Mouse (Mus musculus): ENCODE measurements around the gene Plcb1. TPM values are rescaled to one million over a fixed set of nuclear protein-coding genes. Genes with fewer than 3 reads are reported as not detected.

Plcb1 gene
- polyA plus RNA-seq, 2 experiments = 2.9 to 12.8 TPM

- TF ChIP-seq POLR2A (IDR thresholded peaks at IDR 0.05; ENCODE audit: borderline replicate concordance, extremely low read depth, insufficient read depth, insufficient read length) = no peak
- 90% methylated on average over 4 of the region's 4 CpGs for WGBS
- no peaks in the 10 kb centered on the region for H3K9me3 ChIP-seq (ENCODE audit: control insufficient read depth, low read length)
These were observed 108.9 kb downstream of the Plcb1 start for GRCm38 (mm10) chr2:134894776-134895175.

GRCm38 (mm10) chr2:134896196-134896595 lies 110.3 kb downstream of the Plcb1 start:
- 51% methylated on average over 3 of the region's 3 CpGs for WGBS
- Histone ChIP-seq H3K36me3 (ENCODE audit: control insufficient read depth, insufficient read depth, low read length) (no peaks in the 10 kb centered on the region), H3K9me3 (ENCODE audit: control insufficient read depth, low read length) (no peaks in the 10 kb centered on the region), H3K4me2 (replicated peaks; ENCODE audit: low read depth, low read length, severe bottlenecking) (no peak overlapping the region), H3K27ac (replicated peaks; ENCODE audit: low read depth, low read length) (no peak overlapping the region), H3K27me3 (ENCODE audit: control insufficient read depth, insufficient read depth, low read length) (no peaks in the 10 kb centered on the region), H3K4me3 (replicated peaks; ENCODE audit: low read length) (no peak overlapping the region), H3K4me1 (ENCODE audit: control insufficient read depth, insufficient read depth, low read length) (no peaks in the 10 kb centered on the region), H3K9ac (ENCODE audit: low read depth, low read length, severe bottlenecking) (no peak overlapping the region)
- DNase-seq (ENCODE audit: low spot score) (no peak), ATAC-seq (ENCODE audit: low FRiP score, low read depth) (no peak)
- no peak for TF ChIP-seq POLR2A (IDR thresholded peaks at IDR 0.05; ENCODE audit: borderline replicate concordance, extremely low read depth, insufficient read depth, insufficient read length)

More at GRCm38 (mm10) chr2:134894776-134895175, 108.9 kb downstream of the Plcb1 start:
- H3K9ac ChIP-seq (ENCODE audit: low read depth, low read length, severe bottlenecking) = no peak overlapping the region
- H3K4me1 ChIP-seq (ENCODE audit: control insufficient read depth, insufficient read depth, low read length) = no peaks in the 10 kb centered on the region
- H3K27ac ChIP-seq (replicated peaks; ENCODE audit: low read depth, low read length) = no peak overlapping the region
- no peak overlapping the region for H3K4me2 ChIP-seq (replicated peaks; ENCODE audit: low read depth, low read length, severe bottlenecking)
- ATAC-seq (ENCODE audit: low FRiP score, low read depth) (no peak), DNase-seq (ENCODE audit: low spot score) (no peak)
- H3K27me3 ChIP-seq (ENCODE audit: control insufficient read depth, insufficient read depth, low read length) = no peaks in the 10 kb centered on the region
- H3K4me3 ChIP-seq (replicated peaks; ENCODE audit: low read length) = no peak overlapping the region
- no peaks in the 10 kb centered on the region for H3K36me3 ChIP-seq (ENCODE audit: control insufficient read depth, insufficient read depth, low read length)

GRCm38 (mm10) chr2:134897083-134897482 lies 111.2 kb downstream of the Plcb1 start:
- H3K4me3 ChIP-seq (replicated peaks; ENCODE audit: low read length) = no peak overlapping the region
- 92% methylated on average over 5 of the region's 5 CpGs for WGBS
- no peak for TF ChIP-seq POLR2A (IDR thresholded peaks at IDR 0.05; ENCODE audit: borderline replicate concordance, extremely low read depth, insufficient read depth, insufficient read length)

GRCm38 (mm10) chr2:134901521-134901920 lies 115.7 kb downstream of the Plcb1 start:
- no peaks in the 10 kb centered on the region for H3K4me1 ChIP-seq (ENCODE audit: control insufficient read depth, insufficient read depth, low read length)
- no peaks in the 10 kb centered on the region for H3K27me3 ChIP-seq (ENCODE audit: control insufficient read depth, insufficient read depth, low read length)
- no peak overlapping the region for H3K27ac ChIP-seq (replicated peaks; ENCODE audit: low read depth, low read length)
- WGBS = 78% methylated on average over 2 of the region's 2 CpGs
- H3K4me3 ChIP-seq (replicated peaks; ENCODE audit: low read length) = no peak overlapping the region
- no peaks in the 10 kb centered on the region for H3K9me3 ChIP-seq (ENCODE audit: control insufficient read depth, low read length)
- TF ChIP-seq POLR2A (IDR thresholded peaks at IDR 0.05; ENCODE audit: borderline replicate concordance, extremely low read depth, insufficient read depth, insufficient read length) = no peak
- H3K4me2 ChIP-seq (replicated peaks; ENCODE audit: low read depth, low read length, severe bottlenecking) = no peak overlapping the region
- no peak for DNase-seq (ENCODE audit: low spot score)
- no peak for ATAC-seq (ENCODE audit: low FRiP score, low read depth)
- H3K36me3 ChIP-seq (ENCODE audit: control insufficient read depth, insufficient read depth, low read length) = no peaks in the 10 kb centered on the region
- no peak overlapping the region for H3K9ac ChIP-seq (ENCODE audit: low read depth, low read length, severe bottlenecking)

More at GRCm38 (mm10) chr2:134897083-134897482, 111.2 kb downstream of the Plcb1 start:
- Histone ChIP-seq H3K4me2 (replicated peaks; ENCODE audit: low read depth, low read length, severe bottlenecking) (no peak overlapping the region), H3K27me3 (ENCODE audit: control insufficient read depth, insufficient read depth, low read length) (no peaks in the 10 kb centered on the region), H3K9ac (ENCODE audit: low read depth, low read length, severe bottlenecking) (no peak overlapping the region), H3K4me1 (ENCODE audit: control insufficient read depth, insufficient read depth, low read length) (no peaks in the 10 kb centered on the region), H3K36me3 (ENCODE audit: control insufficient read depth, insufficient read depth, low read length) (no peaks in the 10 kb centered on the region), H3K27ac (replicated peaks; ENCODE audit: low read depth, low read length) (no peak overlapping the region), H3K9me3 (ENCODE audit: control insufficient read depth, low read length) (no peaks in the 10 kb centered on the region)
- no peak for DNase-seq (ENCODE audit: low spot score)
- ATAC-seq (ENCODE audit: low FRiP score, low read depth) = no peak

- Histone ChIP-seq H3K36me3 (ENCODE audit: control insufficient read depth, insufficient read depth, low read length) (no peaks in the 10 kb centered on the region), H3K9ac (ENCODE audit: low read depth, low read length, severe bottlenecking) (no peak overlapping the region), H3K27me3 (ENCODE audit: control insufficient read depth, insufficient read depth, low read length) (no peaks in the 10 kb centered on the region), H3K27ac (replicated peaks; ENCODE audit: low read depth, low read length) (no peak overlapping the region), H3K9me3 (ENCODE audit: control insufficient read depth, low read length) (no peaks in the 10 kb centered on the region), H3K4me3 (replicated peaks; ENCODE audit: low read length) (no peak overlapping the region), H3K4me2 (replicated peaks; ENCODE audit: low read depth, low read length, severe bottlenecking) (no peak overlapping the region), H3K4me1 (ENCODE audit: control insufficient read depth, insufficient read depth, low read length) (no peaks in the 10 kb centered on the region; the same call in 1 of the 2 replicates)
- peak; percentile 11 for DNase-seq (ENCODE audit: low spot score)
- no peak for ATAC-seq (ENCODE audit: low FRiP score, low read depth)
- 8% methylated on average over 1 of the region's 1 CpGs for WGBS
- no peak for TF ChIP-seq POLR2A (IDR thresholded peaks at IDR 0.05; ENCODE audit: borderline replicate concordance, extremely low read depth, insufficient read depth, insufficient read length)
These were observed 125.0 kb downstream of the Plcb1 start for GRCm38 (mm10) chr2:134910882-134911281.

- ATAC-seq (ENCODE audit: low FRiP score, low read depth) = no peak
- H3K9me3 ChIP-seq (ENCODE audit: control insufficient read depth, low read length) = no peaks in the 10 kb centered on the region
These were observed 125.5 kb downstream of the Plcb1 start for GRCm38 (mm10) chr2:134911360-134911759.

More at GRCm38 (mm10) chr2:134911360-134911759, 125.5 kb downstream of the Plcb1 start:
- H3K4me1 ChIP-seq (ENCODE audit: control insufficient read depth, insufficient read depth, low read length) = no peaks in the 10 kb centered on the region; the same call in 1 of the 2 replicates
- TF ChIP-seq POLR2A (IDR thresholded peaks at IDR 0.05; ENCODE audit: borderline replicate concordance, extremely low read depth, insufficient read depth, insufficient read length) = no peak
- H3K9ac ChIP-seq (ENCODE audit: low read depth, low read length, severe bottlenecking) = no peak overlapping the region
- H3K4me2 ChIP-seq (replicated peaks; ENCODE audit: low read depth, low read length, severe bottlenecking) = no peak overlapping the region
- H3K27me3 ChIP-seq (ENCODE audit: control insufficient read depth, insufficient read depth, low read length) = no peaks in the 10 kb centered on the region
- no peaks in the 10 kb centered on the region for H3K36me3 ChIP-seq (ENCODE audit: control insufficient read depth, insufficient read depth, low read length)
- WGBS = 74% methylated on average over 6 of the region's 6 CpGs
- no peak for DNase-seq (ENCODE audit: low spot score)
- no peak overlapping the region for H3K4me3 ChIP-seq (replicated peaks; ENCODE audit: low read length)
- no peak overlapping the region for H3K27ac ChIP-seq (replicated peaks; ENCODE audit: low read depth, low read length)
